Mouse (Mus musculus): ENCODE data around the gene Srxn1.

Srxn1 gene

DNA sequence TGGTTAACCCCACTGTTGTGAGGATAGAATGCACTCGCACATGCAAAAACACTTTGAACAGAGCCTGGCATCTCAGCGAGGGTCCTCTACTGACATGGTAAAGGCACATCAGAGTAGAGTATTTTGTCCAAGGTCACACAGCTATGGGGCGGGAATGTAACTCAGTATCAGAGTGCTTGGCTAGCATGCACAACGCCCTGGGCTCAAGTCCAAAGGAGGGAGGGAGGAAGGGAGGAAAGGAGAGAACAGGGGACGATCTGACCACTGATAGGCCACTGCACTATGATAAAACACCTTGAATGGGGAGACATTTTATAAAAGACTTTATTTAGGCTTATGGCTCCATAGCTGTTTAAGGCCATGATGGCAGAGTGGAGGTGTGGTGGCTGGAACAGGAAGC is 15.7 kb upstream of the Srxn1 start:
- DNase-seq (ENCODE audit: low spot score in 2 of 2) = no peak

DNA sequence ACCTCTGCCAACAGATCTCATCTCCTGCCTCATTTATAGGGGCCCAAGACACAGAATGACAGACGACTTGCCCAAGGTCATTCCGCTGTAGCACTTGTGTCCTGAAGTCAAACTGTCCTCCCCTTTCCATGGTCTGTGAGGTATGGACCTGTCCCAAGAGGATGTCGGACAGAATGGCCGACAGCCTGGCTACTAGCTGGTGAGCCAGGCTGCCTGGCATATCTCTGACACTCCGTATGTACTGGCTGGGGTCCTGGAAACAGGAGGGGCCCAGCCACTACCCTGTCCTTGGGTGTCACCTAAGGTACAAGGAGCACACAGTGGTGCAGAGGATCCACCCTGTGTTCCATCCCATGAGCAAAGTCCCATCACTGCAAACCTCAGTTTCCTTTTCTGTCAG is 14.8 kb upstream of the Srxn1 start:
- DNase-seq (ENCODE audit: low spot score in 2 of 2) = no peak

DNA sequence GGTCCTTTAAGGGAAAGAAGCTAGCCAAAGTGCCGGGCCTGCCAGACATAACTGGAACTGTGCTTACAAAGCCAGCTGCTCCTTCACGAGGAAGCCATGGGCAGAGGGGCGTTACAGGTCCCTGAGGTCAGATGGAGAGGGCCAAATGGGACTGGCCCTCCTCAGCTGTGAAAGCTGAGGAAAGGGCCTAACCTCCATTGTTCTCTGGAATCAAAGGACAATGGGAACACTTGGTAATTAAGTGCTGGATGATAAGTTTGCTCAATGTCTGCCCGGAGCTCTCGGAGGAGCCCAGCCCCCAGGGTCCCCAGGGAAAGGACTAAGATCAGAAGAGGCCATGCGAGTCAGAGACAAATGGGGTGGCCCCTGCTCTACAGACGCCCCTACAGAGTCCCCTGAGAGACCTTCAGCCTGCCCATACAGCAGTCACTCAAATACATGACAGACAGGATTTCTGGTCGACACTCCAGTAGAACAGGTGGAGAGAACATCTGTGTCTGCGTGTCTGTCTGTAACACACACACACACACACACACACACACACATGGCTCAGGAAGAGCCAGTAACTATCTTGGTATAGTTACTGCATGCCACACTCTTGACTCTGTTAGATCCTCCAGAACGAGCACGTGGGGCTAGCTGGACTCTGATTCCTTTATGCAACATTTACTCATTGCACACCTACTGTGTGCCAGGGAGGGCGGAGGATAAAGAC is 13.8 kb upstream of the Srxn1 start:
- DNase-seq (ENCODE audit: low spot score in 2 of 2) = no peak

- no peak for DNase-seq (ENCODE audit: low spot score in 2 of 2)
These were observed 12.4 kb upstream of the Srxn1 start for GRCm38 (mm10) chr2:152092927-152093326.

DNA sequence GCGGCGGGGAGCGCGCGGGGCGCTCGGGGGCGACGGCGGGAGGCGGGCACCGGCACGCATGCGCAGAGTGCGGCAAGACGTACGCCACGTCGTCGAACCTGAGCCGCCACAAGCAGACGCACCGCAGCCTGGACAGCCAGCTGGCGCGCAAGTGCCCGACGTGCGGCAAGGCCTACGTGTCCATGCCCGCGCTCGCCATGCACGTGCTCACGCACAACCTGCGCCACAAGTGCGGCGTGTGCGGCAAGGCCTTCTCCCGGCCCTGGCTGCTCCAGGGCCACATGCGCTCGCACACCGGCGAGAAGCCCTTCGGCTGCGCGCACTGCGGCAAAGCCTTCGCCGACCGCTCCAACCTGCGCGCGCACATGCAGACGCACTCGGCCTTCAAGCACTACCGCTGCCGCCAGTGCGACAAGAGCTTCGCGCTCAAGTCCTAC is 11.9 kb upstream of the Srxn1 start:
- no peak for DNase-seq (ENCODE audit: low spot score in 2 of 2)

- DNase-seq (ENCODE audit: low spot score in 2 of 2) = no peak
These were observed 10.3 kb upstream of the Srxn1 start for GRCm38 (mm10) chr2:152094856-152095545.

GRCm38 (mm10) chr2:152096922-152097321 is 8.4 kb upstream of the Srxn1 start:
- no peak for DNase-seq (ENCODE audit: low spot score in 2 of 2)

GRCm38 (mm10) chr2:152097916-152098315 is 7.4 kb upstream of the Srxn1 start:
- no peak for DNase-seq (ENCODE audit: low spot score in 2 of 2)

GRCm38 (mm10) chr2:152099538-152099937 is 5.8 kb upstream of the Srxn1 start:
- DNase-seq (ENCODE audit: low spot score in 2 of 2) = no peak

GRCm38 (mm10) chr2:152101761-152102160 is 3.6 kb upstream of the Srxn1 start:
- DNase-seq (ENCODE audit: low spot score in 2 of 2) = no peak

DNA sequence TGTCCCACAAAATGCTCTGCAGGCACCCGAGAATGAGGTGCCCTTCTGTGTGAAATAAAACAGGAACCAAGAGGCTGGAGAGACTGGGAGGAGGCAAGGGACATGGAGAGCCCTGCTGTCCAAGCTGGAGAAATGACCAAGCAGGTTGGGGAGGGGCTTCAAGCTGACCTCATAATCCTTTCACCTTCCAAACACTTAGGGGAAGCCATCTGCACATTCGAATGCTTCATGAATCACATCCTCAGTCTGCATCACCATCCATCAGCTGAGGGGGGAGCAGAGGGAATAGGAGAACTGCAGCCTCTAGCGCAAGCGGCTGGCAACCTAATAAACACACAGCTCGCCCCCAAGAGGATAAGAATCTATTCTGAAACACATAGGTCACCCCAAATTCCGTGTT is 2.9 kb upstream of the Srxn1 start:
- DNase-seq (ENCODE audit: low spot score in 2 of 2) = no peak

GRCm38 (mm10) chr2:152104711-152105317 is 502 bp upstream of the Srxn1 start:
- peak in 1 of 2 experiments; percentile 26 for DNase-seq (ENCODE audit: low spot score in 2 of 2)

- DNase-seq (ENCODE audit: low spot score in 2 of 2) = no peak
These were observed 894 bp downstream of the Srxn1 start for GRCm38 (mm10) chr2:152106225-152106595.

- no peak for DNase-seq (ENCODE audit: low spot score in 2 of 2)
These were observed 1.3 kb downstream of the Srxn1 start for GRCm38 (mm10) chr2:152106597-152106996.

DNA sequence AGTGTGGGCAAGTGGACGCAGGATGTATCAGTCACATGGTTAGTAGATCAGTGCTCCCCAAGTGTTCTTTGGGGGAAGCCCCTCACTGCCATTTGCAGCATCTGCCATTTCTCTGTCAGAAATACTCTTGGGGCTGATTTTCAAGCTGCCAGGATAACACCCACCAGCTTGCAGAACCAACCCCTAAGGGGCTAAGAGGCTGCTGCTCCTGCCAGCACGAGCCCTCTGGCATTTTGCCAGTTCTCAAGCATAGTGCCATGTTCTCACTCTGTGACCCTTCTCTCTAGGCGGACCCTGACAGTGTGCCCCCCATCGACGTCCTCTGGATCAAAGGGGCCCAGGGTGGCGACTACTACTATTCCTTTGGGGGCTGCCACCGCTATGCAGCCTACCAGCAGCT is 3.4 kb downstream of the Srxn1 start:
- DNase-seq (ENCODE audit: low spot score in 2 of 2) = no peak

GRCm38 (mm10) chr2:152109386-152109785 is 4.1 kb downstream of the Srxn1 start:
- no peak for DNase-seq (ENCODE audit: low spot score in 2 of 2)

- no peak for DNase-seq (ENCODE audit: low spot score in 2 of 2)
These were observed 6.0 kb downstream of the Srxn1 start for GRCm38 (mm10) chr2:152111311-152111710.

- DNase-seq (ENCODE audit: low spot score in 2 of 2) = peak; percentile 88 to 97
These were observed 6.6 kb downstream of the Srxn1 start for GRCm38 (mm10) chr2:152111920-152112319.

DNA sequence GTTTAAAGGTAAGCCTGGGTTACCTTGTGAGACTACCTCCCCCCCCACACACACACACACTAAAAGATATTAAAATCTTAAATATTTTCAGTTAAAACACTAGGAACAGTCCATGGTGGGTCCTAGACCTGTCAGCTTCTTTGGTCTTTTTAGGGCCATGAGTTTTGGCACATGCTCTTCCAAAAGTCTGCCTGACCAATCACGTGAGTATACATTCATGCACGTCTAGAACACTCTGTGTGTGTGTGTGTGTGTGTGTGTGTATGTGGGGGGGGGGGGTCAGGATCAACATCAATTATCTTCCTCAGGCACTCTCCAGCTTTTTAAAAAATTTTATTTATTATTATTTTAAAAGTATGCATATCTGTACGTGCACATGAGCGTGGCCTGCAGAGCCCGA is 7.2 kb downstream of the Srxn1 start:
- no peak for DNase-seq (ENCODE audit: low spot score in 2 of 2)

DNA sequence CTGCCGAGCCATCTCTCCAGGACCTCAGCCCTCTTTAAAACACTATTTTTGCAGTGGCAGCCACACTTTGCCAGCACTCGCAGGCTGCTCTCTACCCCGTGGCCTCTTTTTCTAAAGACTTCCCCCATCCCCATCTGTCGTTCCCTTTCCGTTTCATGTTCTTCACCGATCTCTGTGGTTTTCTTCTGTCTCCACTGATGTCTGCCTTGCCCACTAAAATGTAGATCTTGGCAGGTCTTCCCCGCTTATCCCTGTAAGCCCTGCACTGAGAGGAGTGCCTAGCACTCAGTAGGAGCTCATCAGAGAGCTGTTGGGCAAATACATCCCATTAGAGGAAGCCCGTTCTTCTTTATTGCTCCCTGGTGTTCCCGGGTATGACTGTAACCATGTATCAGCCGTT is 7.7 kb downstream of the Srxn1 start:
- no peak for DNase-seq (ENCODE audit: low spot score in 2 of 2)

DNA sequence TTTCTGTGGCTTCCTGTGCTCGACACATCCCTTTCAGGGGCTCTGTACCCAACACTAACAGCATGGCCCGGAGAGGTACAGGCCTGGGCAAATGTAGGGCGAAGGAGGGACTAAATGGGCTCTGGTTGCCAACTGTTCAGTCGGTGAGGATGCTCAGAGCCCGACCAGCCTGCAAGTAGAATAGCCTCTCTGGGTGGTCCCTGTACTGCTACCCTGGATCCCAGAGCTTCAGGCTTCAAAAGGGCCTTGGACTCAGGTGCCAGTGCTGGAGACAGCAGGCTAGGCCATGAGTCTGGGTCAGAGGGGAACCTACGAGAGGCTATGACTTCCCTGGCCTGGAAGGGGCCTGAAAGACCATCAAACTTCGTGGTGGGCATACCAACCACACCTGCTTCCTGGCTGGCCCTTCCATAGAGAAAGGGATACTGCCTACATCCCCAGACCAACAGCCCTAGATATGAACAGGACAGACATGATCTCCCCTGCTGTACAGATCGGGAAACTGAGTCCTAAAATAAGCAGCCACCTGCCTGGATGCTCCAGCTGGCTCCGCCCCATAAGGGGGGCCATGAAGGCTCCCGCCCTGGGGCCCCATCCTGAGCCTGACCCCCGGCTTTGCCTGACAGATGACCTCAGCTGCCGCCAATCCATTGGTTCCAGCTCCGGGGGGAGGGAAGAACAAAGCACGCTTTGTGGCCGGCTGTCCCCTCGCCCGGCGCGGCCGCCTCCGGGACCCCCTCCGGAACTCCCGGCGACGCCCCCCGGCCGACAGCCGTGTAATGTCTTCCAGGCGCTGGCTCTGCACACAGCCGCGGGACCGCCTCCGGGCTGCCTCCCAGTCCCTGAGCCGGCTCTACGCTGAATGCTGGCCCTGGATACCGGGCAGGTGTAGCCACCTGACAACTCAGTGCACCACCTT is 9.0 kb downstream of the Srxn1 start:
- no peak for DNase-seq (ENCODE audit: low spot score in 2 of 2)

GRCm38 (mm10) chr2:152117694-152118093 is 12.4 kb downstream of the Srxn1 start:
- DNase-seq (ENCODE audit: low spot score in 2 of 2) = no peak

Measured in spleen, postnatal 4 days (tissue).